Mouse (Mus musculus) liver, embryonic 14.5 days (tissue): ENCODE measurements around the gene Prdx5.

Source experiments
- CTCF ChIP-seq: IDR thresholded peaks from 2 replicates; pipeline ENCODE4 v1.5.1; 2016; ENCODE audit warnings: antibody characterized with exemption, low read depth, control low read depth
- EP300 ChIP-seq: IDR thresholded peaks from 2 replicates; pipeline ENCODE4 v1.6.1; 2016; ENCODE audit warnings: antibody characterized with exemption, low read depth

DNA sequence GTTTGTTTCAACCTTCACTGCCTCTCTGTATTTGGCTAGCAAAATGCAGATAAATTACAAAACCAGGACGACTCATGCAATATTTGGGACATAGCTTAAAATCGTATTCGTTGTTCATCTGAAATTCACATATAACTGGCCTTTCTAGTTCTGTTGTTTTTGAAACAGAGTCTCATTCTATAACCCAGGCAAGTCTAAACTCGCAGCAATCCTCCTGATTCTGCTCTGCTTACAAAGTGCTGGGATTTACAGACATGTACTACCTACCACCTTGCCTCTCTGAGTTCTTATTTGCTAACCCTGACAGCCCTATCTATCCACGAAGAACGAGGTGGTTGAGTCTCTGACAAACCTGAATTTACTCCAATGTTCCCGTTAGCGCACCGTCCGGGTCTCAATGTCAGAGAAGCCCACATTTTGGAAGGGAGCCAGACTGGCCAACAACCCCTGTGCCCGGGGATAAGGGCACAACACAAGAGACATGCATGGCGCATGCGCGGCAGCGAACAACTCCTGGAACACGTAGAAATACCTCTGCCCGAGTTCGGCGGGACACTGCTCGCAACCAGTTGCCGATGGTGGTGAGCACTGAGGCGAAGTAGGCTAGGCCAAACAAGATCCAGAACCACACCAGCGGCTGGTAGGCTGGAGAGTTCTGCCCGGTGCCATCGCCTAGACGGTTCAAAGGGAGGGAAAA lies 16.8 kb upstream of the Prdx5 start:
- TF ChIP-seq CTCF (no peak), EP300 (no peak)
